Mouse (Mus musculus): ENCODE results near the gene Dusp8. TPM values are rescaled to one million over a fixed set of nuclear protein-coding genes. Genes with fewer than 3 reads are reported as not detected.

Gene Dusp8
- polyA plus RNA-seq, 1 experiment = 2.0 TPM

DNA sequence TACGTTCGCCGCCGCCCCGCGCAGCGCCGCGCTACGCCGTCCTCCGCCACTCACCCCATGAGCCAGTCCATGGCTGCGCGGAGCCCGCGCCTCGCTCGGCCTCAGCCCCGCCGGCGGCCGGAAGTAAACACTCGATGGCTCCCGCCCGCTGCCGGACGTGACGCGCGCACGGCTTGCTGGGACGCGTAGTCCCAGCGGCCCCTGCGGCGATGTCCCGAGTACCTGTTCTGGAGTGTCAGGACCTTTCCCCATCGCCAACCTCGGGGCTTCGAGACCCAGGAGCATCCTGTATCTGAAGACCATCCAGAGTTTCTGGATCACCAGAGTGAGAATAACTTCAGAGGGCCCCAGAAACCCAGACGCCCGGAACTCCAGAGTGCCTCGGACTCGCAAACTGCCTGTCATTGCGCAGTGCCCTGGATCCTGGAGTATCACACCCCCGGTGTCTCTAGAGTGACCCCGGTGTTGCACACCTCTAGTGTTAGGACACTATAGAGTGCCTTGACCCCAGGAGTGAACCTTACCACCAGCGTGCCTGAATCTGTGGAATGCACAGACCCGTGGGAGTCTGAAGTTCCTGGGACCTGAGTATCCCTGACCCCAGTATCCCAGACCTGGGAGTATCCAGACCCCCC lies 34.6 kb downstream of the Dusp8 start, which contains the start of gene Mob2:
Gene Mob2 (minus strand): TSS at position 135 of the 635 bp plus-strand sequence.
- Histone ChIP-seq H3K9ac (ENCODE audit: low read depth, poor library complexity, severe bottlenecking) (peak within 1 kb of the TSS; percentile 94), H3K9me3 (replicated peaks; ENCODE audit: control insufficient read depth, insufficient read depth, low read length, poor library complexity, severe bottlenecking) (no peaks in the 10 kb centered on the region), H3K36me3 (ENCODE audit: control insufficient read depth, insufficient read depth, low read length, poor library complexity, severe bottlenecking) (no peaks in the 10 kb centered on the region), H3K4me1 (ENCODE audit: control insufficient read depth, insufficient read depth, low read length) (no peaks in the 10 kb centered on the region), H3K4me3 (ENCODE audit: low read depth, low read length) (peak within 1 kb of the TSS; percentile 75), H3K27ac (ENCODE audit: insufficient read depth, low read length) (no peak within 1 kb of the TSS), H3K27me3 (ENCODE audit: control insufficient read depth, insufficient read depth, low read length, poor library complexity, severe bottlenecking) (no peaks in the 10 kb centered on the region)
- TF ChIP-seq POLR2A (IDR thresholded peaks at IDR 0.05; ENCODE audit: insufficient read depth, low read length) (peak; percentile 62), EP300 (IDR thresholded peaks at IDR 0.05; ENCODE audit: insufficient read depth, low read depth, low read length) (no peak), CTCF (IDR thresholded peaks at IDR 0.05; ENCODE audit: low read depth, low read length) (no peak)

DNA sequence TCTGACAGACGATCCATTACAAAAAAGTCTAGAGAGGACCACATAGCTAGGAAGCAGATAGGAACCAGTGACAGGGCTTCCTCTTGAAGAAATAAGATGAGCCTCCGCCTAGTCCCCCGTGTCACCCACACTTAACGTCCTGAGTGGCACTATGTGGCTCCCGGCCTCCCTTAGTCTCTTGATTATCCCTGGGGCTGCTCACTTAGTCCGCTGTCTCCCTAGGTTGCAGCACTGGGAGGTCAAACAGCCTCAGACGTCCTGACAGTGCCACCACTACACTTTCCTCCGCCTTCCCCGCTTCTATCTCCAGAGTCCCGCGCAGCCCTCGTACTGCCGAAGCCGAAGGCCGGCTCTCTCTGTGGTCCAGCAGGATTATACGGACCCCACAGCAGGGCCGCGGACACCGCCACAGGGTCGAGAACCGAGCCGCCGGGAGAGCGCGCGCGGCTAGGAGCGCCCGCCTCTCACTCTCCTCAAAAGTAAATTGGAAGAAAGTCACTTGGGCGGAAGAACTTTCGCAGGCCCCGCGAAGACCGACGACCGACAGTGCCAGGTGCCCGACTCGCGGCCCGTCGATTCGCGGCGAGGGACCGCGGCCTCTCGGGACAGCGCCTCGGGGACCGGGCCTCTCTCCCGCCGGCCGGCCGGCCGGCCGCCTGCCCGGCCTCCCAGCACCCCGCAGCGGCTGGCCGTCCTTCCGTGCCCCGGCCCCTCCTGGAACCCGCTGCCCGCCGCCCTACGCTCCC lies 35.3 kb downstream of the Dusp8 start:
- H3K9me3 ChIP-seq (replicated peaks; ENCODE audit: control insufficient read depth, insufficient read depth, low read length, poor library complexity, severe bottlenecking) = no peaks in the 10 kb centered on the region
- H3K9ac ChIP-seq (ENCODE audit: low read depth, poor library complexity, severe bottlenecking) = peak overlapping the region; percentile 94
- H3K27me3 ChIP-seq (ENCODE audit: control insufficient read depth, insufficient read depth, low read length, poor library complexity, severe bottlenecking) = no peaks in the 10 kb centered on the region
- no peak overlapping the region for H3K27ac ChIP-seq (ENCODE audit: insufficient read depth, low read length)
- TF ChIP-seq EP300 (IDR thresholded peaks at IDR 0.05; ENCODE audit: insufficient read depth, low read depth, low read length) = no peak
- TF ChIP-seq POLR2A (IDR thresholded peaks at IDR 0.05; ENCODE audit: insufficient read depth, low read length) = no peak
- no peak for TF ChIP-seq CTCF (IDR thresholded peaks at IDR 0.05; ENCODE audit: low read depth, low read length)
- no peaks in the 10 kb centered on the region for H3K36me3 ChIP-seq (ENCODE audit: control insufficient read depth, insufficient read depth, low read length, poor library complexity, severe bottlenecking)
- peak overlapping the region; percentile 61 for H3K4me3 ChIP-seq (ENCODE audit: low read depth, low read length)
- H3K4me1 ChIP-seq (ENCODE audit: control insufficient read depth, insufficient read depth, low read length) = no peaks in the 10 kb centered on the region

GRCm38 (mm10) chr7:142059024-142059423 lies 36.6 kb downstream of the Dusp8 start:
- H3K4me3 ChIP-seq (ENCODE audit: low read depth, low read length) = no peak overlapping the region
- H3K9ac ChIP-seq (ENCODE audit: low read depth, poor library complexity, severe bottlenecking) = no peak overlapping the region
- no peaks in the 10 kb centered on the region for H3K36me3 ChIP-seq (ENCODE audit: control insufficient read depth, insufficient read depth, low read length, poor library complexity, severe bottlenecking)
- no peaks in the 10 kb centered on the region for H3K27me3 ChIP-seq (ENCODE audit: control insufficient read depth, insufficient read depth, low read length, poor library complexity, severe bottlenecking)
- no peak overlapping the region for H3K27ac ChIP-seq (ENCODE audit: insufficient read depth, low read length)
- no peaks in the 10 kb centered on the region for H3K9me3 ChIP-seq (replicated peaks; ENCODE audit: control insufficient read depth, insufficient read depth, low read length, poor library complexity, severe bottlenecking)
- no peaks in the 10 kb centered on the region for H3K4me1 ChIP-seq (ENCODE audit: control insufficient read depth, insufficient read depth, low read length)
- TF ChIP-seq EP300 (IDR thresholded peaks at IDR 0.05; ENCODE audit: insufficient read depth, low read depth, low read length) (no peak), POLR2A (IDR thresholded peaks at IDR 0.05; ENCODE audit: insufficient read depth, low read length) (no peak), CTCF (IDR thresholded peaks at IDR 0.05; ENCODE audit: low read depth, low read length) (no peak)

DNA sequence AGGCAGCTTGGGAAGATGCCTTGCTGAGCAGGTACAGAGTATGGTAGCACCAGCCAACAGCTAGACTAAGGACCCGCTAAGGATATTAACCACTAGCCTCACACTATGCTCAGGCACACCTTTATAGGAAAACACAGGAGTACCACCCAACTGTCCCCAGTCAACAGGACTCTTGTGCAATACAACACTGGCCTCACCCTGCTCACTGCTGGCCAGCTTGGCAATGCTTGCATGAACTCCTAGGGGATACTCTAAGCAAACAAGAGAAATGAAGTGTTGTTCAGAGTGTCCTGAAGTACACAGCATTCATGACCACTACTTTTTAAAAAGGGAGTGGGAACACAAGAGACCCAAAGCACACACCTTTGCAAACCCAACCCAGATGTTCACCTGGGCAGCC lies 38.5 kb downstream of the Dusp8 start:
- no peaks in the 10 kb centered on the region for H3K9me3 ChIP-seq (replicated peaks; ENCODE audit: control insufficient read depth, insufficient read depth, low read length, poor library complexity, severe bottlenecking)
- no peaks in the 10 kb centered on the region for H3K27me3 ChIP-seq (ENCODE audit: control insufficient read depth, insufficient read depth, low read length, poor library complexity, severe bottlenecking)
- no peak overlapping the region for H3K9ac ChIP-seq (ENCODE audit: low read depth, poor library complexity, severe bottlenecking)
- no peaks in the 10 kb centered on the region for H3K36me3 ChIP-seq (ENCODE audit: control insufficient read depth, insufficient read depth, low read length, poor library complexity, severe bottlenecking)
- TF ChIP-seq POLR2A (IDR thresholded peaks at IDR 0.05; ENCODE audit: insufficient read depth, low read length) (no peak), EP300 (IDR thresholded peaks at IDR 0.05; ENCODE audit: insufficient read depth, low read depth, low read length) (no peak), CTCF (IDR thresholded peaks at IDR 0.05; ENCODE audit: low read depth, low read length) (no peak)
- no peaks in the 10 kb centered on the region for H3K4me1 ChIP-seq (ENCODE audit: control insufficient read depth, insufficient read depth, low read length)
- H3K4me3 ChIP-seq (ENCODE audit: low read depth, low read length) = no peak overlapping the region
- no peak overlapping the region for H3K27ac ChIP-seq (ENCODE audit: insufficient read depth, low read length)

- TF ChIP-seq EP300 (IDR thresholded peaks at IDR 0.05; ENCODE audit: insufficient read depth, low read depth, low read length) = no peak
- no peak for TF ChIP-seq POLR2A (IDR thresholded peaks at IDR 0.05; ENCODE audit: insufficient read depth, low read length)
- no peak overlapping the region for H3K27ac ChIP-seq (ENCODE audit: insufficient read depth, low read length)
- no peaks in the 10 kb centered on the region for H3K36me3 ChIP-seq (ENCODE audit: control insufficient read depth, insufficient read depth, low read length, poor library complexity, severe bottlenecking)
- no peak overlapping the region for H3K9ac ChIP-seq (ENCODE audit: low read depth, poor library complexity, severe bottlenecking)
- H3K27me3 ChIP-seq (ENCODE audit: control insufficient read depth, insufficient read depth, low read length, poor library complexity, severe bottlenecking) = no peaks in the 10 kb centered on the region
- H3K9me3 ChIP-seq (replicated peaks; ENCODE audit: control insufficient read depth, insufficient read depth, low read length, poor library complexity, severe bottlenecking) = no peaks in the 10 kb centered on the region
- no peaks in the 10 kb centered on the region for H3K4me1 ChIP-seq (ENCODE audit: control insufficient read depth, insufficient read depth, low read length)
- H3K4me3 ChIP-seq (ENCODE audit: low read depth, low read length) = no peak overlapping the region
These were observed 39.0 kb downstream of the Dusp8 start for GRCm38 (mm10) chr7:142056601-142057061.

- no peak overlapping the region for H3K9ac ChIP-seq (ENCODE audit: low read depth, poor library complexity, severe bottlenecking)
- no peaks in the 10 kb centered on the region for H3K9me3 ChIP-seq (replicated peaks; ENCODE audit: control insufficient read depth, insufficient read depth, low read length, poor library complexity, severe bottlenecking)
- no peaks in the 10 kb centered on the region for H3K4me1 ChIP-seq (ENCODE audit: control insufficient read depth, insufficient read depth, low read length)
- H3K4me3 ChIP-seq (ENCODE audit: low read depth, low read length) = no peak overlapping the region
- no peak overlapping the region for H3K27ac ChIP-seq (ENCODE audit: insufficient read depth, low read length)
- TF ChIP-seq CTCF (IDR thresholded peaks at IDR 0.05; ENCODE audit: low read depth, low read length) (no peak), POLR2A (IDR thresholded peaks at IDR 0.05; ENCODE audit: insufficient read depth, low read length) (no peak), EP300 (IDR thresholded peaks at IDR 0.05; ENCODE audit: insufficient read depth, low read depth, low read length) (no peak)
- H3K36me3 ChIP-seq (ENCODE audit: control insufficient read depth, insufficient read depth, low read length, poor library complexity, severe bottlenecking) = no peaks in the 10 kb centered on the region
- H3K27me3 ChIP-seq (ENCODE audit: control insufficient read depth, insufficient read depth, low read length, poor library complexity, severe bottlenecking) = no peaks in the 10 kb centered on the region
These were observed 40.2 kb downstream of the Dusp8 start for GRCm38 (mm10) chr7:142055431-142055830.

All from ES-Bruce4 (cell line).